Mouse (Mus musculus) retina, postnatal 1 day (tissue): ENCODE measurements around the gene Zfp652.

Source experiments
- DNase-seq: peaks from one replicate; pipeline ENCODE4 v3.0.0-alpha.2; 2012

Gene Zfp652

DNA sequence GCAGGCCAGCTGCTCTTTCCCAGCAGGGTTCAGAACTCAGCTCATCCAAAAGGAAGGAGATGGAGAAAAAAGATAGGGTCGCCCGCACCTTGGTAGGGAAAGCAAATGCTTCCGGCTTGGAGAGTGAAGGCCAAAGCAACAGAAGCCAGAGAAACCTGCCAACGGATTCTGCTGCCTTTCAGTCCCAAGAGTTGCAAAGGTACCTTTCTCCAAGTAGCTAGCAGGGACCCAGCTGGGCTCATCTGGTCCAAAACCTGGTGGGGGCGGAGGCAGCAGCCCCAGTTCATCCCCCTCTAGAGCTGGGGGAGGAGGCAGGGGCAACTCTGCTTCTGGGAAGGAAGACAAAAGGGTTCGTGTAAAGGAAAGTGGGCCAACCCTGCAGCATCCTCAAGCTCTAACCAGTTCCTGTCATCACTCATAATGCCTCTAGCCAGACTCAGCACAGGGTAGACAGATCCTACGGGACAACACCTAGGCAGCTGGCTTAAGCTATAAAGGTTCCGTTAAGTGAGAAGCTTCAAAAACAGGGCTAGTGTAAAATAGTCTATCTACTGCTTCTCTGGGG is 120.6 kb downstream of the Zfp652 start:
- peak; percentile 17 for DNase-seq

GRCm38 (mm10) chr11:95833631-95834142 is 121.2 kb downstream of the Zfp652 start:
- DNase-seq, result no peak

DNA sequence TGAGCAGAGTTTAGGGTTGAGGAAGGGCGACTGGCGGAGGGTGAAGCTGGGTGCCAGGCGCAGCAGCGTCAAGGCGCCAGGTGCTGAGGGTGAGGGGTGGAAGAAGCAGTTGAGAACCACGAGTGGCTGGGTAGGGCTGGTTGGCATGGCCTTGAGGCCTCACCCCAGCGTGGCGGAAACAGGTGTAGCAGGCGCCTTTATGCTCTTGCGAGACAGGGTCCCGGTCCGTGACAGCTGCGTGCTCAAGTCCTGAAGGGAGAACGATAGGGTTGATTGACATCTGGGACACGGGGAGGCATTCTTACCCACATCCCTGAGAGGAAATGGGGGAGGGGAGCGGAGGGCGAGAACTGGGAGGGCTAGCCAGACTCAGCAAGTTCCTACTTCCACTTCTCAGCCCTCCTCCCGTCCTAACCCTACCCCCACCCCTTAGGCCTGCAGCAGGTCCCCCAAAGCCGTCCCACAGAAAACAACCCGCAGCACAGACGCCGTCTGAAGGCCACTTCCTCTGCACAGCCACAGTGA is 121.7 kb downstream of the Zfp652 start:
- DNase-seq, result peak; percentile 60

DNA sequence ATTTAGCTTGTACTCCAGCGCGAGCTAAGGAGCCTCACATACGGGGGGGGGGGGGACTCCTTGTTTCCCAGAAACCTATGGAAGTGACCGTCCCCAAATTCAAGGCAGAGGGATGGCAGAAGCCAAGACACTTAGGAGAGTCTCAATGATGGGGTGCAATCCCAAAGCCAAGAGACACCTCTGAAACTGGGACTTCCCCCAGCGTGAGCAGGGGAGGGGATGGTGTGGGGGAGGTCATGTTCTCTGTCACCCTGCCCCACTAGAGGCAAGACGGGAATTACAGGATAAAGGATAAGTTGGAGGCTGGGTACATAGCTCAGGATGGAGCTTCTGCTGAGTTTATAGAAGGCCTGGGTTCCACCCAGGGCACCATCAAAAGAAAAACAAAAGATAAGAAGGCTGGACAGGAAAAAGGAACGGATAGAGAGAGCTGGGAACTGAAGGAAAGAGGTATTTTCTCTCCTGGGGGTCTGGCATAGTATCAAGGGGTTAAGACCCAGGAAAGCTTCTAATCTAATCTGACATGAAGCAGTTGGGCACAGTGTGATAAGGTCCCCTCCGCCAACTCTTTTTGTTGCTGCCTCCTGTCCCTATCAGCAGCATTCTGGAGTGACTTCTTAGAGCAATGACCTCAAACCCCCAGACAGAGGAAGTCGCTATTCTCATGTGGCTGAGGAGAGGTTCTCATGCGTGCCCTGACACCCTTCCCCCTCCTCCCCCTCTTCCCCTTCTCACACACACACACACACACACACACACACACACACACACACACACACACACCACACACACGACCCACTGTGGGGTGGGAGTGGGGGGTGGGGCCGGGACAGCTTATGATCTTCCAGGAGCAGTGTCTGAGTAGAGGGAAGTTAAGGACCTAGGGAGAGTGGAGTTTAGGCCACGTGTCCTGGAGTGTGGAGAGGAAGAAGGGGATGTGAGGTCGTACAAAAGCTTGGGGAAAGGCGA is 122.6 kb downstream of the Zfp652 start:
- peak; percentile 42 for DNase-seq

GRCm38 (mm10) chr11:95835832-95836231 is 123.4 kb downstream of the Zfp652 start:
- no peak for DNase-seq

GRCm38 (mm10) chr11:95836433-95836832 is 124.0 kb downstream of the Zfp652 start:
- no peak for DNase-seq

DNA sequence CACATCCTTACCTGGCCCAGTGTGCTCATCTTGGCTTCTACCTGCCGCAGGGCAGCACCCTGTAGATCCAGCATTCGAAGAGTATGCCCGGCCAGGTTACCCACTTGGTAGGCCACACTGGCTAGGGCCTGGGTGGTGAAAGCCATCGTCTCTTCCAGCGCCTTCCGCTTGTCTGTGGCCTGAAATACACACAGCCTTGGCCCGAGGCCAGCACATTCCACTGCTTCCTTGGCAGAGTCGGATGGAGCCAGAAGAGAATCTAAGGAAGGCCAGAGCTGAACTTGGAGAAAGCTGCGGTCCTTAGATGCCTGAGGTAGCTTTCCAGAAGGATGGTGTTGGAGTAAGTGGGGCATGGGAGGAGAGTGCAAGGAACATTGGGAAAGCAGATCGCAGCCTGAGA is 124.6 kb downstream of the Zfp652 start, which contains the start of gene Gngt2:
Gngt2 (plus strand) TSS at position 158 of the 400 bp plus-strand sequence.
- DNase-seq, result peak; percentile 44

DNA sequence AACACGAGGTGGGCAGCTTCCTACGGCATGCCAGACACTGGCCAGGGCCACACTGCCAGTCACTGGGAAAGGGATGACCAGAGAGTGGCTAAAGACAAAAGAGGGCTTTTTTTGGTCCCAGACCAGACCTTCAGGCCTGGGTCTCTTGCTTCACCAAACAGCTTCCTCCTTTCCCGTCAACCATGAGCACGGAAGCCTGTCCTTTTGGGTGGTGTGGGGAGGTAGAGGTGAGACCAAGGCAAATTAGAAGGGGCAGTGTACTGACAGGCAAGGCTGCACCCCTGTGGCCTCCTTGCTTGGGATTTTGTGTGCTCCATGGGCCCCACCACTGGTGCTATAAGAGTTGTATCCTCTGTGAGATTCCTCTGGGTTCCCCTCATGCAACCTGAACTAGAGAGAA is 126.1 kb downstream of the Zfp652 start:
- no peak for DNase-seq

- no peak for DNase-seq
Measured at GRCm38 (mm10) chr11:95838999-95839868, 126.8 kb downstream of the Zfp652 start.

GRCm38 (mm10) chr11:95840694-95841497 is 128.4 kb downstream of the Zfp652 start:
- DNase-seq, result no peak

DNA sequence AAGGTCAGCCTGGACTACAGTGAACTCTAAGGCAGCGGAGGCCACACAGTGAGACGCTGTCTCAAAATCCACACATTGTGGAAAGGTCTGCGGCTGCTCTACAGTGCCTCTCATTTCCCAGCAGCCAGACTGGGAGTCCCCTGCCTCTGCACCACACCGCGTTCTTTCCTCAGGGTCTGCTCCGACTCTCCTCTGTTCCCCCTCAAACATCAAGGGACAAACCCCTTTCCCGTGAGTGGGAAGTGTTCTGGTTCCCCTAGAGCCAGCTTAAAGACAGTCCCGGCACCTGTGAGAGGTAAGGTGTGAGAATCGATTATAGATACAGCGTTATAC is 129.0 kb downstream of the Zfp652 start:
- DNase-seq, result no peak

GRCm38 (mm10) chr11:95842074-95842681 is 129.7 kb downstream of the Zfp652 start, which contains the start of gene Abi3:
Abi3 (minus strand) TSS chr11:95842476.
- DNase-seq, result peak; percentile 23

GRCm38 (mm10) chr11:95842953-95843352 is 130.5 kb downstream of the Zfp652 start:
- no peak for DNase-seq

GRCm38 (mm10) chr11:95843421-95843950 is 131.0 kb downstream of the Zfp652 start:
- DNase-seq, result peak; percentile 86

DNA sequence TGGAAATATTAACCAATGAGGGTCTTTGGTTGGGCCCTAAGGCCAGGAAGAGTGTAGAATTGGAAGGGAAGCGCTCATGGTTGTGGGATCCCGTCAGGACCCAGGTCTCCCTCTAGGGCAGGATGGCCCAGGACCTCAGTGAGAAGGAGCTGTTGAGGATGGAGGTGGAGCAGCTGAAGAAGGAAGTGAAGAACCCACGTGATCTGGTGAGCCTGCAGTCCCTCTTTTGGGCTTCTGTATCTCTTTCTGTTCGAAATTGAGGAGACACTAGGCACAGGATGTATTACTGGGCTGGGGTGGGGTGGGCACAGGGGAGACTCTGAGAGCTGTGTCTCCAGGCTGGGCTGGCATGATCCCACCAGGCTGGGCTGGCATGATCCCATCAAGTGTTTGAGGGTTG is 132.5 kb downstream of the Zfp652 start:
- DNase-seq, result no peak

DNA sequence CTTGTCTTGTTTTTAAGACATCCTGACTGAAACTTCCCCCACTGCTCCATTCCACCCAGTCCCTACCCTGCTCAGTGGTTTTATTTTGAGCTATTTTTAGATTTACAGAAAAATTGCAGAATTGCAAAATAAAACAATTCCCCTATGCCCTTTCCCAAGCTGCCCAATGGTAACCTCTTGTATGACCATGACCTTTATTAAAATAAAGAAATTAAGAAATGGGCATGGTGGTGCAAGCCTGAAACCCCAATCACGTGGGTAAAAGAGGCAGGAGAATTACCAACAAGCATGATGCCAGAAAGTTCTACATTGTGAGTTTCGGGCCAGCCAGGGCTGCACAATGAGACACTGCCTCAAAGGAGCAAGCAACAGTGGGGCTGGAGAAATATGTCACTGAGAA is 138.4 kb downstream of the Zfp652 start:
- no peak for DNase-seq

DNA sequence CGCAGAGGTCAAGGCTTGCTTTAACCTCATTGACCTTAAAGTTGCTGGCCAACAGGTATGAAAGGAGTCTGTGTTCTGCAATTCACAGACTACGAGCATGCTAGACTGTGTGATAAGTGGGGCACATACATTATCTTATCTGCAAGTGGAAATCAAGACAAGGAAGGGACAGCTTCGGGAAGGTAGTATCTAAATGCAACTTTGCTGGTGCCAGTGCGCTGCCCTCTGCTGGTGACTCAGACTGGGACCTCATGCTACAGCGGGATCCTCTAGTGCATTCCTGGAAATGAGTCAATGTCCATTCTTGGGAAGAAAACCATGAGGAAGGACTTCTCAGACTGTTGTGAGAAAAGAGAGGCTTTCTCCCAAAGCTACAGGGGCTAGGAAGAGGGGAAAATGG is 141.2 kb downstream of the Zfp652 start:
- DNase-seq, result peak; percentile 50

DNA sequence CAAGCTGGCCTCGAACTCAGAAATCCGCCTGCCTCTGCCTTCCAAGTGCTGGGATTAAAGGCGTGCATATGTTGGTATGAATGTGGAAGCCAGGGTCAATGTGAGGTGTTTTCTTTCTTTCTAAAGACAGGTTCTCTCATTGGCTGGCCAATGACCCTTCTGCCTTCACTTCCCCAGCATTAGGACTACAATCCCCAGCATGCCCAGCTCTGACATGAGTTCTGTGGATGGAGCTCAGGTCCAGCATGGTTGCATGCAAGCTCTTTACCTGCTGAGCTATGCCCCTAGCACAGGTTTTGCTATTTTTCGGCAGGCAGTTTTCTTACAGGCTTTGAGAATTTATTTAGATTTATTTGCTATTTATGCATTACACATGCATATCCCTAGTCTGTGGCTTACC is 144.8 kb downstream of the Zfp652 start:
- DNase-seq, result peak; percentile 46

DNA sequence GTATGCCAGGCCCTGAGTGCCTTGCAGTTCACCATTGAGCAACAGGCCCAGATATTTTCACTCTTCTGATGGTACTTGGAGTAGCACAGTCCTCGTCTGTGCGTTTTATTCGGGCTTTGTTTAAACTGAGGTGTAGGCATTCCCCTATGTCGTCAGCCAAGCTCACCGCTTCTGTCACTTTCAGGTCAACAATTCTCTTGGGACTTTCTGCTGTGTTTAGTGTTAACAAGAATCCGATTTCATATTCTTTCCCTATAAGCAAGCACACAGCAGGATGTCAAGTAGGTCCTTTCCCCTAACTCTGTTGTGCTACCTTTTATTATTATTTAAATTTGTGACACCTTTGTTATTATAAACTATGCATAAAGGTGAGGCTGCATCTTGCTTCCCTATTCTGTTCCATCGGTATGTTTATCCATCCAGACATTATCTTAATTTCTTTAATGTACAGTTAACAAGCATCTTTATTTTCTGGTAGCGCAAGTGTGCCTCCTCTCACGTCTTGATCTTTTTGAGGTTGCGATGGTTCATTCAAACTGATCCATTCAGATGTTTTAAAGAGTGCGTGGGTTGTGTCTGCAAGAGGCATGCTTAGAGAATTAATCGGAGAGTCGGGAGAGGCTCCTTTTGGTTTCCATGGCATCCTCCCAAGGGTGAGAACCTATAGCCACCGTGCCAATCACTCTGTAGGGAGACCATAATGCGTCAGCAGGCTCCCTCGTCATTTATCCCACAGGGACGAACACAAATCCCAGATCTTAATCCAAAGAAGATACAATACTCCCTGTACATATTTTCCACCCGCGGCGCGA is 145.4 kb downstream of the Zfp652 start:
- DNase-seq, result peak; percentile 11
